ENCODE assay signal across 1 mouse cellular context in the genomic region with DNA sequence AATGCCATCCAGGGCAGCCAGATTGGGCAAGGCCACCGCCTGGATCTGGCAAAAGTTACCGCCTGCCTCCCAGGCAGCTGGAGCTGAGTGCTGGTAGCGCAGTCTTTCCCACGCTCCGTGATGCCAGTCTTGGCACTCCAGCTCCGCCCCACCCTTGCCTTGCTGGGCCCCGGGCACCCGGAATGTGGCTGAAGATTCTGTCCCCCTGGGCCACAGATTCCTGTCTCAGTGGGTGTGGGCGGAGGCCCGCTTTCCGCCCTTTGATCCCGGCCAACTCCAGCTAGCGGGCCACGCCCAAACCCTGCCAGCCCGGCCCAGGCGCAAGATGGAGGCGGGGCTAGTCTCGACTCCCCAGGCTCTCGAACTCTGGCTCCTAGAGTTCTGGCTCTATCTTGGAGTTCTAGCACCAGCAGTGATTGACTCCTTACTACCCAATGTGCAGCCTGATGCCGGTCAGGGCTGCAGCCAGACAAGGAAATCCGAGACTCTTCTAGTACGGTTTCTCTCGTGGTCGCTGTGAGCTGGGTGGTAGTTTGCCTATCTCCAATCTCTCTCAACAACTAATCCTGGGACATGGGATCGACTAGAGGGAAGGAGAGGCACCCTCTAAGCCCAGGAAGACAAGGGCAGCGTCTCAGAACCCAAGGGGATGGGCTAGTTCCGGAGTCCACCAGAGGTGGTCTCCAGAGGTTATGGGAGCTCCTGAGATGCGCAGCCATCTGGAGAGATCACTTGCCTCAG.
TF ChIP-seq lines count a peak whose summit lies in the region.

No protein-coding gene starts in this region.

TF ChIP-seq in C2C12, 6 proteins besides CTCF, POLR2A, EP300 and RAD21:
- TF ChIP-seq MYOD1 (IDR thresholded peaks at IDR 0.05; ENCODE audit: control insufficient read depth, insufficient read length, low read depth) (no peak), MAX (IDR thresholded peaks at IDR 0.05) (peak; percentile 55), USF1 (IDR thresholded peaks at IDR 0.05; ENCODE audit: low read depth) (no peak)
